Mouse (Mus musculus) Patski (cell line): ENCODE data around the gene Slc25a26. TPM values are rescaled to one million over a fixed set of nuclear protein-coding genes. Genes with fewer than 3 reads are reported as not detected.
"Not testable (repeated sequence)": the region's sequence is repeated elsewhere in the genome, so short reads cannot be mapped to it uniquely, and the experiment has no call there.

ENCODE experiments used
- ATAC-seq: fragments of 100-300 bp; one replicate; pipeline ENCODE4 v1.8.0; 2021
- CTCF ChIA-PET: fragments of 350-600 bp; sonication (Branson Sonifier 250); formaldehyde crosslinking; loops from one replicate; lab custom pipeline; 2022; ENCODE audit warnings: inconsistent platforms; lab: Charles Lee
- POLR2A ChIA-PET: fragments of 350-600 bp; sonication (Branson Sonifier 250); formaldehyde crosslinking; loops from one replicate; lab custom pipeline; 2022; ENCODE audit warnings: antibody characterized with exemption, inconsistent platforms; lab: Charles Lee
- DNase-seq: peaks from one replicate; pipeline ENCODE4 v3.0.0-alpha.2; 2011; ENCODE audit warnings: low read depth, low spot score
- H3K27me3 ChIP-seq: fragments of 371-371 bp; one replicate; pipeline ENCODE4 v1.5.1; 2021
- CTCF ChIP-seq: fragments of 100-300 bp; IDR thresholded peaks from one replicate; pipeline ENCODE4 v1.5.1; 2021
- in situ Hi-C: fragments of 300-500 bp; cut with MboI; formaldehyde crosslinking; loops from 3 replicates; pipeline ENCODE4 v1.11.1; 2018; ENCODE audit warnings: low pct_unique_long_range_greater_than_20kb, mixed read lengths
- polyA plus RNA-seq: library from polyadenylated mRNA; unstranded; gene quantifications from one replicate; pipeline ENCODE4 v1.2.3, GENCODE M21; 2021

Gene Slc25a26
- polyA plus RNA-seq, 1 experiment from 2014 or later: 13.2 TPM

DNA sequence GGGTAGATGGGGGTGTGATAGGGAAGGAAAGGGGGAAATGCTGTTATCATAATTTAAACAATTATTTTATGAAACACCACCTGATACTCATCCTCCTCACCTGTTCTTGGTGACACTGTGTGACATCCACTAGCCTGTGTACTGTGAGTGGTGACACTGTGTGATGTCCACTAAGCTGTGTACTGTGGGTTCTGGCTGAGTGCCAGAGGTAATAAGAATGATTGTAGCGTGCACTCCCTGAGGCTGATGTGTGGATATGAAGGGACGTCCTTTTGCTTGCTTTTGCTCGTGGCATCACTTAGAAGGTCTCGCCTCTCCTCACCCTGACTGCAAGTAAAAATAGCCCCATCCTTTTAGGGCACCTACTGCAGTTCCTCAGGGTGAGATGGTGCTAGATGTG is 47.1 kb downstream of the Slc25a26 start:
- no peaks in the 10 kb centered on the region for H3K27me3 ChIP-seq
- ChIA-PET POLR2A (no interaction called here), CTCF (interaction anchor here (0.9 to 1.7 kb wide), 2 partner anchors 50 to 437 kb away, joined by 3 to 4 read pairs; no protein-coding TSS in a partner anchor)
- ATAC-seq (no peak), DNase-seq (no peak)
- in situ Hi-C loops: loop anchor here (5.0 kb wide), 2 partner anchors 45 to 440 kb away; no protein-coding TSS in a partner anchor
- no peak for TF ChIP-seq CTCF

GRCm38 (mm10) chr6:94550298-94550697 is 50.2 kb downstream of the Slc25a26 start:
- no peak for ATAC-seq
- ChIA-PET POLR2A (no interaction called here), CTCF (no interaction called here)
- no peak for DNase-seq
- TF ChIP-seq CTCF: no peak
- H3K27me3 ChIP-seq: no peaks in the 10 kb centered on the region
- in situ Hi-C loops: no loop called here

- no peak for TF ChIP-seq CTCF
- DNase-seq (no peak), ATAC-seq (no peak)
- POLR2A ChIA-PET: no interaction called here
- no peaks in the 10 kb centered on the region for H3K27me3 ChIP-seq
- in situ Hi-C loops: no loop called here
- CTCF ChIA-PET: interaction anchor here (0.6 kb wide), 1 partner anchor 73 kb away, joined by 3 read pairs; no protein-coding TSS in a partner anchor
Measured at GRCm38 (mm10) chr6:94550851-94551250, 50.7 kb downstream of the Slc25a26 start.

DNA sequence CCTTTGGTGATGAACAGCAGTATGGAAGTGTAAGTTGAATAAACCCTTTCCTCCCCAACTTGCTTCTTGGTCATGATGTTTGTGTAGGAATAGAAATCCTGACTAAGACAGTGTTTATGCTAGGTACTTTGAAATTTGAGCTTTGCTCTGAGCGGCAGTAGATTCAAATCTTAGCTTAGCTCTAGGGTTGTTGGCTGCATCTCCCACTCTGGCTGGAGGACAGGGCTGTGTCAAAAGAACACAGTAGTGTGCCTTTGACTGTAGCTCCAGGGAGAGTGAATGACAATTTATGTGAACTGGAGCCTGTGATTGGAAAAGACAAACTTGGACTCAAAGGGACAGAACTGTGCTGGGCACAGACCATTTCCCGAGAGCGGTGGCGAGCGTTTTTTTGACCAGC is 53.0 kb downstream of the Slc25a26 start:
- DNase-seq (no peak), ATAC-seq (no peak)
- CTCF ChIA-PET: interaction anchor here (1.7 to 3.5 kb wide), 3 partner anchors 9 to 414 kb away, joined by 6 to 18 read pairs (median 8); no protein-coding TSS in a partner anchor
- H3K27me3 ChIP-seq: no peaks in the 10 kb centered on the region
- no peak for TF ChIP-seq CTCF
- in situ Hi-C loops: no loop called here
- POLR2A ChIA-PET: interaction anchor here (0.6 kb wide), 1 partner anchor 113 kb away, joined by 4 read pairs; no protein-coding TSS in a partner anchor

DNA sequence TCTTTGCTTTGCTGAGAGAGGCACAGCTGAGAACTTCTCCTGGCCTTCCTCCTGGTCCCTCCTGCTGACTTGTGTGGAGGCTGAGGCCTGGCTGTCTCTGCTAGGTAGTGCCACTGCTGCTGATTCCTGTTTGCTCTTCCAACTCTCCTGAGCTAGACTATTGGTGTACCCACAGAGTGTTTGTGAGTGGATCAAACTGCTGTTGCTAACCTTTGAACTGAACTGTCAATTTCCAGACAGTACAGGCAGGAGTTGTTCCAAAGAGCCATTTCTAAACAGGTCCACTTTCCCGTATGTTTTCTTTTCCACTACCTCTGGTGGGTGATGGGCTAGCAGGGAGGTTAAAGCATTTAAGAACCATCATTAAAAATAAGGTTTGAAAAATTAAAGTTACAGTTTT is 58.5 kb downstream of the Slc25a26 start:
- H3K27me3 ChIP-seq, CTCF ChIA-PET, POLR2A ChIA-PET, in situ Hi-C loops, DNase-seq, ATAC-seq: not testable (repeated sequence)

GRCm38 (mm10) chr6:94560896-94561295 is 60.8 kb downstream of the Slc25a26 start:
- in situ Hi-C loops: no loop called here
- POLR2A ChIA-PET: no interaction called here
- CTCF ChIA-PET: interaction anchor here (1.6 kb wide), 2 partner anchors 12 to 14 kb away, joined by 3 to 4 read pairs; no protein-coding TSS in a partner anchor
- no peak for TF ChIP-seq CTCF
- ATAC-seq: no peak
- no peaks in the 10 kb centered on the region for H3K27me3 ChIP-seq
- DNase-seq: no peak

DNA sequence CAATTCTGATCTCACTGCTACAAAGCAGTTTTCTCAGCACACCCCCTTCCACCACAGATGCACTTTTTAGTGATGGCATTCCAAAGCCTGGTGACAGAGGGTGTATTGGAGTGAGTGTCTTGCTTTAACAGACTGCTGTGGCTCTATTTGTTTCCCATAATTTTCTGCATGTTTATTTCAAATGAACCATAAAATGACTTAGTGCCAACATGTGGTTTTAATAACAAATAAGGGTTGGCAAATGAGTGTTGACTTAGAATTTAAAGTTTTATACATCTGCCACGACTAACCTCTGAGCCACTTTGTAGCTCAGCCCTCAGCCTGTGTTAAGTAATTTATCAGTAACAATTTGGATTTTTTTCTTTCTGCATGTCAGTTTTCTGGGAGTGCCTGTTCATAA is 61.2 kb downstream of the Slc25a26 start:
- ChIA-PET POLR2A (no interaction called here), CTCF (interaction anchor here (1.6 kb wide), 2 partner anchors 13 to 14 kb away, joined by 3 to 4 read pairs; no protein-coding TSS in a partner anchor)
- no peak for DNase-seq
- no peaks in the 10 kb centered on the region for H3K27me3 ChIP-seq
- no peak for TF ChIP-seq CTCF
- ATAC-seq: no peak
- in situ Hi-C loops: no loop called here

DNA sequence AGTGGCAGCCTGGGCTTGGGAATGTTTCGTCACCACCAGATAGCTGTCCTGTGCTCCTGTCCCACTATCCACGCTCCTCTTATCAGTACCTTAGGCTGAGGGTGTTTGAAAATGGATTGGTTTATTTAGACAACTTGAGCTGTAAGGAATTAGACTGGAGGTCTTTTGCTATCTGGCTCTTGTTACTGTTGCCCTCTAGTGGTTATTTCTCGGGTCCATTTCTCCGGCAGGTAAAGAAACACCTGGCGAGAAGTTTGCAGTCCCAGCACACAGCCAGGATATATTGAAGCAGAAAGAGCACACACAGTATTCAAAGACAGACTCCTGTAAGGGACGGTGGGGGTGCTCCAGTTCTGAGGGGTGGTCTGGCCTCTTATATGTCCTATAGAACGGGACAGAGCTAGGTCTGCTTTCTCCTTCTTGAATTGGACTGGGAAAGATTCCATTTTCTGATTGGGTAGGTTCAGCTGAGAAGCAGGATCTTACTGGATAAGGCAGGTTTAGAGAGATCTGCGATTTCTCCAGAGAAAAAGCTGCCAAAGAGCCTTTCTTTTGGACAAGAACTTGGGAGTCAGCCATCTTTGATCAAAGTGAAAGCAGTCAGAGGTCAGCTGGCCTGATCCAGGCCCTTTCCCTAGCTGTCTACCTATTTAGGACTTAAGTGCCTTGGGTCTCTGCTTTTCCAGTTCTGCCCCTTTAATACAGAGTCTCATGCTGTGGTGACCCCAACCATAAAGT is 63.2 kb downstream of the Slc25a26 start:
- ATAC-seq (no peak), DNase-seq (no peak)
- in situ Hi-C loops: no loop called here
- CTCF ChIA-PET: interaction anchor here (0.7 to 4.0 kb wide), 12 partner anchors 10 to 135 kb away, joined by 3 to 18 read pairs (median 4); no protein-coding TSS in a partner anchor
- POLR2A ChIA-PET: interaction anchor here (0.6 to 0.8 kb wide), 2 partner anchors 42 to 1059 kb away, joined by 3 read pairs; no protein-coding TSS in a partner anchor
- H3K27me3 ChIP-seq: no peaks in the 10 kb centered on the region
- peak; percentile 67 for TF ChIP-seq CTCF

GRCm38 (mm10) chr6:94565766-94566165 is 65.6 kb downstream of the Slc25a26 start:
- in situ Hi-C loops: no loop called here
- no peak for DNase-seq
- ChIA-PET POLR2A (no interaction called here), CTCF (interaction anchor here (1.2 to 4.0 kb wide), 4 partner anchors 12 to 421 kb away, joined by 3 to 18 read pairs (median 4); no protein-coding TSS in a partner anchor)
- no peaks in the 10 kb centered on the region for H3K27me3 ChIP-seq
- no peak for TF ChIP-seq CTCF
- ATAC-seq: no peak

- no peak for TF ChIP-seq CTCF
- DNase-seq (no peak), ATAC-seq (no peak)
- POLR2A ChIA-PET: no interaction called here
- in situ Hi-C loops: no loop called here
- H3K27me3 ChIP-seq: no peaks in the 10 kb centered on the region
- CTCF ChIA-PET: no interaction called here
Measured at GRCm38 (mm10) chr6:94568040-94568439, 67.9 kb downstream of the Slc25a26 start.
